Mouse (Mus musculus) erythroblast, embryonic 14.5 days (primary cell): ENCODE results near the gene Serpinf1.

Source experiments
- GATA1 ChIP-seq: IDR thresholded peaks from 2 replicates; pipeline ENCODE4 v1.6.1; 2012; ENCODE audit warnings: low read length, inconsistent platforms, mixed read lengths
- TAL1 ChIP-seq: IDR thresholded peaks from 3 replicates; pipeline ENCODE4 v1.6.1; 2012; ENCODE audit warnings: low read length, inconsistent platforms, mixed read lengths

- TF ChIP-seq TAL1: no peak
- no peak for TF ChIP-seq GATA1
These were observed 21.2 kb upstream of the Serpinf1 start for GRCm38 (mm10) chr11:75443711-75444110.
